Mouse (Mus musculus): ENCODE measurements around the gene Vmn1r85. TPM values are rescaled to one million over a fixed set of nuclear protein-coding genes. Genes with fewer than 3 reads are reported as not detected.
A peak's percentile ranks its signal among the peaks of the same experiment; 100 is the strongest.

Vmn1r85 gene
- polyA plus RNA-seq, 1 experiment from 2014 or later, result not detected

GRCm38 (mm10) chr7:13035211-13035855, 59.6 kb downstream of the Vmn1r85 start:
- no peaks in the 10 kb centered on the region for H3K27me3 ChIP-seq (ENCODE audit: poor library complexity, severe bottlenecking)
- peaks cover 58% of the 10 kb centered on the region for H3K4me1 ChIP-seq
- H3K4me3 ChIP-seq, result peak overlapping the region; percentile 82
- WGBS, result 89% methylated on average over 17 of the region's 17 CpGs
- peak overlapping the region; percentile 90 for H3K27ac ChIP-seq
- DNase-seq (ENCODE audit: extremely low spot score, low spot score), result no peak
- H3K9me3 ChIP-seq, result no peaks in the 10 kb centered on the region; the same call in 1 of the 2 replicates
- peaks cover 55% of the 10 kb centered on the region for H3K36me3 ChIP-seq (replicated peaks)

GRCm38 (mm10) chr7:13034148-13034977, 60.6 kb downstream of the Vmn1r85 start, which contains the start of gene Chmp2a:
TSS of gene Chmp2a (minus strand) at chr7:13034807.
- peak within 1 kb of the TSS; percentile 90 for H3K27ac ChIP-seq
- peak; percentile 99 for DNase-seq (ENCODE audit: extremely low spot score, low spot score)
- H3K4me3 ChIP-seq, result peak within 1 kb of the TSS; percentile 82
- no peaks in the 10 kb centered on the region for H3K27me3 ChIP-seq (ENCODE audit: poor library complexity, severe bottlenecking)
- WGBS, result under 1% methylated on average over 45 of the region's 45 CpGs
- peaks cover 56% of the 10 kb centered on the region for H3K4me1 ChIP-seq
- no peaks in the 10 kb centered on the region; the same call in 1 of the 2 replicates for H3K9me3 ChIP-seq
- peaks cover 65% of the 10 kb centered on the region for H3K36me3 ChIP-seq (replicated peaks)

GRCm38 (mm10) chr7:13033451-13034147, 61.4 kb downstream of the Vmn1r85 start:
- H3K4me1 ChIP-seq, result peaks cover 48% of the 10 kb centered on the region
- H3K36me3 ChIP-seq (replicated peaks), result peaks cover 73% of the 10 kb centered on the region
- H3K4me3 ChIP-seq, result peak overlapping the region; percentile 82
- no peaks in the 10 kb centered on the region for H3K27me3 ChIP-seq (ENCODE audit: poor library complexity, severe bottlenecking)
- H3K9me3 ChIP-seq, result no peaks in the 10 kb centered on the region; the same call in 1 of the 2 replicates
- DNase-seq (ENCODE audit: extremely low spot score, low spot score), result peak; percentile 21
- whole genome bisulfite sequencing, result 54% methylated on average over 13 of the region's 13 CpGs
- peak overlapping the region; percentile 90 for H3K27ac ChIP-seq

Other genes starting within 250 kb of the Vmn1r85 start
- gene Zfp128, start 214.0 kb downstream of the Vmn1r85 start, polyA plus RNA-seq (2016; fragmentation: Nextera tagmentation; extraction: Ambion mirVana), result 4.4 and 5.1 TPM in 2 replicates
- gene Zscan22, start 197.4 kb downstream of the Vmn1r85 start, polyA plus RNA-seq (2016; fragmentation: Nextera tagmentation; extraction: Ambion mirVana), result 18.5 and 19.8 TPM in 2 replicates
- gene Rps5, start 172.9 kb downstream of the Vmn1r85 start, polyA plus RNA-seq (2016; fragmentation: Nextera tagmentation; extraction: Ambion mirVana), result 1,023 and 1,050 TPM in 2 replicates
- gene Rnf225, start 167.8 kb downstream of the Vmn1r85 start, polyA plus RNA-seq (2016; fragmentation: Nextera tagmentation; extraction: Ambion mirVana), result 0.55 and 1.0 TPM in 2 replicates
- 10.5 and 11.1 TPM in 2 replicates for gene Zfp324, start 129.3 kb downstream of the Vmn1r85 start, polyA plus RNA-seq (2016; fragmentation: Nextera tagmentation; extraction: Ambion mirVana)
- gene Zfp446, start 117.3 kb downstream of the Vmn1r85 start, polyA plus RNA-seq (2016; fragmentation: Nextera tagmentation; extraction: Ambion mirVana), result 16.5 and 17.7 TPM in 2 replicates
- gene Slc27a5, start 97.0 kb downstream of the Vmn1r85 start, polyA plus RNA-seq (2016; fragmentation: Nextera tagmentation; extraction: Ambion mirVana), result not detected in 2 replicates
- gene Trim28, start 96.1 kb downstream of the Vmn1r85 start, polyA plus RNA-seq (2016; fragmentation: Nextera tagmentation; extraction: Ambion mirVana), result 415 and 417 TPM in 2 replicates
- 29.7 and 30.7 TPM in 2 replicates for gene Zbtb45, start 85.1 kb downstream of the Vmn1r85 start, polyA plus RNA-seq (2016; fragmentation: Nextera tagmentation; extraction: Ambion mirVana)
- 97.3 and 102 TPM in 2 replicates for gene Chmp2a, start 60.4 kb downstream of the Vmn1r85 start, polyA plus RNA-seq (2016; fragmentation: Nextera tagmentation; extraction: Ambion mirVana)
- gene Ube2m, start 56.9 kb downstream of the Vmn1r85 start, polyA plus RNA-seq (2016; fragmentation: Nextera tagmentation; extraction: Ambion mirVana), result 82.9 and 88.7 TPM in 2 replicates
- gene Mzf1, start 40.4 kb downstream of the Vmn1r85 start, polyA plus RNA-seq (2016; fragmentation: Nextera tagmentation; extraction: Ambion mirVana), result 3.9 and 4.3 TPM in 2 replicates
- not detected in 2 replicates for gene Vmn1r86, start 24.7 kb upstream of the Vmn1r85 start, polyA plus RNA-seq (2016; fragmentation: Nextera tagmentation; extraction: Ambion mirVana)
- gene Vmn1r87, start 45.0 kb upstream of the Vmn1r85 start, polyA plus RNA-seq (2016; fragmentation: Nextera tagmentation; extraction: Ambion mirVana), result not detected in 2 replicates
- gene Vmn1r88, start 64.4 kb upstream of the Vmn1r85 start, polyA plus RNA-seq (2016; fragmentation: Nextera tagmentation; extraction: Ambion mirVana), result not detected in 2 replicates
- not detected in 2 replicates for gene Vmn1r89, start 117.8 kb upstream of the Vmn1r85 start, polyA plus RNA-seq (2016; fragmentation: Nextera tagmentation; extraction: Ambion mirVana)
- gene Lig1, start 182.1 kb upstream of the Vmn1r85 start, polyA plus RNA-seq (2016; fragmentation: Nextera tagmentation; extraction: Ambion mirVana), result 189 TPM in 2 replicates
- gene Zswim9, start 183.5 kb upstream of the Vmn1r85 start, polyA plus RNA-seq (2016; fragmentation: Nextera tagmentation; extraction: Ambion mirVana), result 10.3 and 10.8 TPM in 2 replicates
- 2.1 and 3.0 TPM in 2 replicates for gene Pla2g4c, start 229.5 kb upstream of the Vmn1r85 start, polyA plus RNA-seq (2016; fragmentation: Nextera tagmentation; extraction: Ambion mirVana)